Mouse (Mus musculus) limb, embryonic 10.5 days (tissue): ENCODE results near the gene Ncs1. TPM values are rescaled to one million over a fixed set of nuclear protein-coding genes. Genes with fewer than 3 reads are reported as not detected.

Experiments used
- DNase-seq: peaks from one replicate; pipeline ENCODE4 v3.0.0-alpha.2; 2017; ENCODE audit warnings: low spot score
- H3K27ac ChIP-seq: fragments of 300-500 bp; sonication (generic); 2 replicates; pipeline ENCODE4 v1.5.1; 2016; ENCODE audit warnings: mild to moderate bottlenecking
- H3K27me3 ChIP-seq: fragments of 300-500 bp; sonication (generic); 2 replicates; pipeline ENCODE4 v1.6.1; 2016; ENCODE audit warnings: low read depth, mild to moderate bottlenecking; ENCODE audit not compliant: poor library complexity, severe bottlenecking
- H3K36me3 ChIP-seq: fragments of 300-500 bp; sonication (generic); 2 replicates; pipeline ENCODE4 v1.6.1; 2016; ENCODE audit warnings: mild to moderate bottlenecking, moderate library complexity
- H3K4me1 ChIP-seq: fragments of 300-500 bp; sonication (generic); 2 replicates; pipeline ENCODE4 v1.6.1; 2016
- H3K4me3 ChIP-seq: fragments of 300-500 bp; sonication (generic); 2 replicates; pipeline ENCODE4 v1.5.1; 2016; ENCODE audit warnings: mild to moderate bottlenecking, moderate library complexity
- H3K9me3 ChIP-seq: fragments of 300-500 bp; sonication (generic); replicated peaks from 2 replicates; pipeline ENCODE4 v1.6.1; 2016; ENCODE audit warnings: mild to moderate bottlenecking
- WGBS: fragments of 180-500 bp; shearing (Covaris S2); methylation state at CpG from one replicate; pipeline ENCODE4 v1.1.7; 2016; 5-methylcytosine and 5-hydroxymethylcytosine counted together
- polyA plus RNA-seq: library from polyadenylated mRNA; unstranded; fragments of >200 nt; fragmentation: Nextera tagmentation; extraction: Ambion mirVana; gene quantifications from 2 replicates; pipeline ENCODE4 v1.2.1, GENCODE M21; 2016

Ncs1 gene
- polyA plus RNA-seq, 1 experiment from 2014 or later: 62.0 TPM

- Histone ChIP-seq H3K9me3 (no peaks in the 10 kb centered on the region), H3K4me1 (peaks cover 10% of the 10 kb centered on the region)
Measured at GRCm38 (mm10) chr2:31327186-31327585, 81.6 kb downstream of the Ncs1 start.

DNA sequence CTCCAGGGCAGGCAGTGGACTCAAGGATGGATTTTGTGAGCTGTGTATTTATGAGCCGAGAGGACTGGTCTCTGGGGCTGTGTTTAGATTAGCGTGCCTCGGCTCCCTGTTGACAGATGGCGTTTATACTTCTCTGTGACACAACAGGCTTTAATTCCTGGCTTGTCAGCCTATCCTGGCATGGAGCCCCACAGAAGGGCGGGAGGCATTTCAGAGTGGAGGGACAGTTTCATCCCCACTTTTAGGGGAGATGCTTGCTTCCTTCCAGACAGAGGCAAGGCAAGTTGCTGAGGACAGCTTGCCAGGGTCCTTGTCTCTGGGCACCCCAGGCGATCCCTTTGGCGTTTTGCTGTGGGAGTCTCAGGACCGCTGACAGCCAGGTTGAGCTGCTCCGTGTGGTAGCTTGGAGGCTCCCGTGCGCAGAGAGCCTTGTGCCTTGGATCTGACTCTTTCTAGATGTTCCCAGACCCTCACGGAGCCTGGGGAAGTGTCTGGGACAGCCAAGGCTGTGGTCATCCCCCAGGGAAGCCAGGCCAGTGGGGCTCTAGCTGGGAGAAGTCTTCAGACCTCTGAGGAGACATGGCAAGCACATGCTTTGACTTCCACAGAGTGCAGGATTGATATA, 92.2 kb downstream of the Ncs1 start:
- no peaks in the 10 kb centered on the region for H3K9me3 ChIP-seq
- H3K4me1 ChIP-seq: peaks cover 60% of the 10 kb centered on the region
- H3K36me3 ChIP-seq: no peaks in the 10 kb centered on the region
- WGBS: 50% methylated on average over 12 of the region's 12 CpGs
- 0 out of 2 replicates have a peak, but pooled peaks cover 12% of the 10 kb centered on the region for H3K27me3 ChIP-seq
- H3K27ac ChIP-seq: 0 out of 2 replicates have a peak overlapping the region, but pooled peaks have one; percentile 15
- H3K4me3 ChIP-seq: no peak overlapping the region
- DNase-seq: no peak

More at GRCm38 (mm10) chr2:31327186-31327585, 81.6 kb downstream of the Ncs1 start:
- no peaks in the 10 kb centered on the region for H3K27me3 ChIP-seq
- H3K4me3 ChIP-seq: no peak overlapping the region
- WGBS: 74% methylated on average over 10 of the region's 10 CpGs
- no peak overlapping the region for H3K27ac ChIP-seq
- DNase-seq: no peak
- H3K36me3 ChIP-seq: no peaks in the 10 kb centered on the region

- WGBS: 6% methylated on average over 9 of the region's 9 CpGs
- H3K4me1 ChIP-seq: peaks cover 61% of the 10 kb centered on the region
- 0 out of 2 replicates have a peak, but pooled peaks cover 12% of the 10 kb centered on the region for H3K27me3 ChIP-seq
- H3K4me3 ChIP-seq: peak overlapping the region; percentile 28; the same call in 1 of the 2 replicates
- H3K27ac ChIP-seq: peak overlapping the region; percentile 77
- no peaks in the 10 kb centered on the region for H3K36me3 ChIP-seq
- H3K9me3 ChIP-seq: no peaks in the 10 kb centered on the region
- DNase-seq: peak; percentile 87
Measured at GRCm38 (mm10) chr2:31339826-31340225, 94.2 kb downstream of the Ncs1 start.

GRCm38 (mm10) chr2:31341726-31342535, 96.3 kb downstream of the Ncs1 start:
- DNase-seq: no peak
- H3K36me3 ChIP-seq: no peaks in the 10 kb centered on the region
- no peaks in the 10 kb centered on the region for H3K9me3 ChIP-seq
- H3K27ac ChIP-seq: no peak overlapping the region
- no peak overlapping the region for H3K4me3 ChIP-seq
- H3K27me3 ChIP-seq: 0 out of 2 replicates have a peak, but pooled peaks cover 5% of the 10 kb centered on the region
- H3K4me1 ChIP-seq: peaks cover 62% of the 10 kb centered on the region
- 76% methylated on average over 8 of the region's 8 CpGs for WGBS

Other genes starting within 250 kb of the Ncs1 start
- 11.4 and 14.6 TPM in 2 replicates for gene Fnbp1, start 103.8 kb upstream of the Ncs1 start, polyA plus RNA-seq
- gene Gpr107, start 93.5 kb upstream of the Ncs1 start, polyA plus RNA-seq: 29.0 and 38.0 TPM in 2 replicates
- gene Hmcn2, start 68.6 kb downstream of the Ncs1 start, polyA plus RNA-seq: 0.19 TPM in 1 of 2 replicates, not detected in the other
- 6.1 and 6.8 TPM in 2 replicates for gene Ass1, start 224.4 kb downstream of the Ncs1 start, polyA plus RNA-seq